Mouse (Mus musculus) adrenal gland, postnatal 10 days (tissue): Measurements from ENCODE around the gene Robo3. TPM values are rescaled to one million over a fixed set of nuclear protein-coding genes. Genes with fewer than 3 reads are reported as not detected.

Source experiments
- DNase-seq: peaks from one replicate; pipeline ENCODE4 v3.0.0; 2021; ENCODE audit warnings: mixed read lengths
- total RNA-seq, 2 experiments: library from RNA; stranded (reverse); gene quantifications; 2 replicates each; pipeline ENCODE4 v1.2.3; 2021

Robo3 gene
- total RNA-seq, 2 experiments from 2014 or later: 0.45 to 0.72 TPM

DNA sequence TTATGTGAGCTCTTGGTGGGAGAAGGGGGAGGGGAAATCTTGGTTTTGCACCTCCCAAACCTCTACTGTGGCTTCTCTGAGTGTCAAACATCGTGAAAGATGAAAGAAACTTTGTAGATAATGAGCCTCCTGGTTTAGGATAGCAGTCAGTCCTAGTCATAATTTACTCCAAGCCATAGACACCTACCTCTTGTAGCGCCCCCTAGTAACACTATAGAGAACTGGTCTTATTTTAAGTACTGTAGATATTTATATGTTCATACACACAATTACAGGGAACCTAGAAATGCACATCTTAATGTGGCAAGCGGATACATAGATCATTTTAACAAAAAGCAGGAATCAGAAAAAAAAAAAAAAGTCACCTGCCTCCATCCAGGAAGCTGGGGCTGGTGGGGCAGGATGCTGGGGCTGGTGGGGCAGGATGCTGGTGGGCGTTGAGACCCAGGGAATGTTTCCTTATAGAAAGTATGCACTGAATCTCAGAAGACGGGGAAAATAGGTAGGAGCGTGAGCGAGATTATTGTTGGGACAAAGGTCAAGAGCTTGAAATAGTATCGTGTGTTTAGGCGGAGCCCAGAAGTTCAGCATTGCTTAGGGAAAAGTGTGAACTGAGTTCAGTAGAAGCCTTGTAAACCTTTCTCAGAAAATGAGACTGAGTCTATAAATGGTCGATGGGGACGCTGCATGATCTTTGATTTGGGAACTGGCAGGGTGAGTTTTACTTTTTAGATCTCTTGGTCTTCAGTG, 64.8 kb downstream of the Robo3 start:
- DNase-seq: no peak

- no peak for DNase-seq
Measured at GRCm38 (mm10) chr9:37367301-37368080, 65.6 kb downstream of the Robo3 start, which contains the start of gene Hepacam. Gene Hepacam, plus strand, starts transcription at chr9:37367351.

- peak; percentile 23 for DNase-seq
Measured at GRCm38 (mm10) chr9:37365706-37366105, 67.3 kb downstream of the Robo3 start.

Other genes starting within 250 kb of the Robo3 start
- 1 to 10 TPM; 5.8 to 7.3 TPM for gene Tmem218, start 225.0 kb downstream of the Robo3 start, total RNA-seq
- gene Slc37a2, start 177.5 kb downstream of the Robo3 start, total RNA-seq: 1 to 10 TPM; 8.8 to 9.8 TPM
- 1 to 10 TPM; 2.4 to 4.0 TPM for gene Ccdc15, start 84.8 kb downstream of the Robo3 start, total RNA-seq
- gene Hepacam, start 65.9 kb downstream of the Robo3 start, total RNA-seq: under 1 TPM; 0.21 to 0.33 TPM
- gene Robo4, start 31.3 kb downstream of the Robo3 start, total RNA-seq: 10 to 100 TPM; 24.9 to 28.4 TPM
- gene Msantd2, start 56.1 kb upstream of the Robo3 start, total RNA-seq: 10 to 100 TPM; 14.7 to 22.5 TPM
- 10 to 100 TPM; 79.7 to 80.2 TPM for gene Esam, start 94.8 kb upstream of the Robo3 start, total RNA-seq
- 1 to 10 TPM; 5.6 to 9.0 TPM for gene Vsig2, start 106.0 kb upstream of the Robo3 start, total RNA-seq
- gene Nrgn, start 119.7 kb upstream of the Robo3 start, total RNA-seq: 1 to 10 TPM; 4.2 to 5.4 TPM
- 10 to 100 TPM; 13.7 to 14.5 TPM for gene Siae, start 122.5 kb upstream of the Robo3 start, total RNA-seq
- 1 to 10 TPM; 3.5 to 3.7 TPM for gene Spa17, start 180.5 kb upstream of the Robo3 start, total RNA-seq
- gene Tbrg1, start 224.1 kb upstream of the Robo3 start, total RNA-seq: 10 to 100 TPM; 81.4 to 88.9 TPM
- gene Panx3, start 236.0 kb upstream of the Robo3 start, total RNA-seq: under 1 TPM in 1 of 2 experiments, not detected in 1; 0.99 TPM